Mouse (Mus musculus) forebrain, embryonic 14.5 days (tissue): ENCODE results near the gene Zfp384. TPM values are rescaled to one million over a fixed set of nuclear protein-coding genes. Genes with fewer than 3 reads are reported as not detected.
"Not testable (repeated sequence)": the region's sequence is repeated elsewhere in the genome, so short reads cannot be mapped to it uniquely, and the experiment has no call there.

ENCODE experiments used
- ATAC-seq: fragments of 200-750 bp; cut with Nextera tagmentation; 2 replicates; pipeline ENCODE4 v1.8.0; 2017; ENCODE audit warnings: mild to moderate bottlenecking, moderate library complexity
- DNase-seq: peaks from one replicate; pipeline ENCODE4 v3.0.0-alpha.2; 2015; ENCODE audit warnings: low spot score
- H3K27ac ChIP-seq: fragments of 300-500 bp; sonication (generic); 2 replicates; pipeline ENCODE4 v1.5.1; 2014; ENCODE audit warnings: low read depth, mild to moderate bottlenecking, control low read depth, low read length, moderate library complexity
- H3K27me3 ChIP-seq: fragments of 300-500 bp; sonication (generic); replicated peaks from 2 replicates; pipeline ENCODE4 v1.6.1; 2014; ENCODE audit warnings: low read length, control low read depth, mixed read lengths; ENCODE audit not compliant: control insufficient read depth, insufficient read depth
- H3K36me3 ChIP-seq: fragments of 300-500 bp; sonication (generic); 2 replicates; pipeline ENCODE4 v1.6.1; 2014; ENCODE audit warnings: low read length, control low read depth; ENCODE audit not compliant: control insufficient read depth, insufficient read depth
- H3K4me1 ChIP-seq: fragments of 300-500 bp; sonication (generic); 2 replicates; pipeline ENCODE4 v1.6.1; 2014; ENCODE audit warnings: antibody characterized with exemption, low read length, control low read depth; ENCODE audit not compliant: control insufficient read depth, insufficient read depth
- H3K4me2 ChIP-seq: fragments of 300-500 bp; sonication (generic); 2 replicates; pipeline ENCODE4 v1.6.1; 2014; ENCODE audit warnings: mild to moderate bottlenecking, control low read depth, low read length
- H3K4me3 ChIP-seq: fragments of 300-500 bp; sonication (generic); 2 replicates; pipeline ENCODE4 v1.5.1; 2014; ENCODE audit warnings: low read depth, low read length, control low read depth
- H3K9ac ChIP-seq: fragments of 300-500 bp; sonication (generic); 2 replicates; pipeline ENCODE4 v1.6.1; 2014; ENCODE audit warnings: mild to moderate bottlenecking, low read length, control low read depth, moderate library complexity
- H3K9me3 ChIP-seq: fragments of 300-500 bp; sonication (generic); replicated peaks from 2 replicates; pipeline ENCODE4 v1.6.1; 2016; ENCODE audit warnings: low read length, control low read depth, mixed read lengths; ENCODE audit not compliant: control insufficient read depth
- WGBS: fragments of 180-500 bp; shearing (Covaris S2); extraction: QIAGEN DNeasy Blood & Tissue Kit; methylation state at CpG from one replicate; pipeline ENCODE4 v1.1.7; 2014; 5-methylcytosine and 5-hydroxymethylcytosine counted together
- polyA plus RNA-seq: library from polyadenylated mRNA; unstranded; fragments of >200 nt; fragmentation: Nextera tagmentation; extraction: Ambion mirVana; gene quantifications from 2 replicates; pipeline ENCODE4 v1.2.1, GENCODE M21; 2014

The Zfp384 gene
- polyA plus RNA-seq, 1 experiment from 2014 or later, result 8.4 TPM

DNA sequence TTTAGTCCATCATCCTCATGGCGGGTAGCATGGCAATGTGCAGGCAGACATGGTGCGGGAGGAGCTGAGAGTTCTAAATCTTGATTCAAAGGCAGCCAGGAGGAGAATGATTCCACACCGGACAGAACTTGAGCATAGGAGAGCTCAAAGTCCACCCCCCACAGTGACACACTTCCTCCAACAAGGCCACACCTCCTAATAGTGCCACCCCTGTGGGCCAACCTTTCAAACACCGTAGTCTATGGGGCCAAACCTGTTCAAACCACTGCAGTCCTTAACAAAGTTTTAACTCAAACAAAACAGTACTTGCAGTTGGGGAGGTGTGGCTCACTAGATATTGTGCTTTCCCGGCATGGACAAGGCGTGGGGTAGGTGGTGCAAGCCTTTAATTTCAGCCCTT, 55.0 kb downstream of the Zfp384 start:
- H3K4me2 ChIP-seq, result no peak overlapping the region
- H3K9ac ChIP-seq, result no peak overlapping the region
- no peak for DNase-seq
- no peaks in the 10 kb centered on the region for H3K9me3 ChIP-seq
- ATAC-seq, result no peak
- no peaks in the 10 kb centered on the region for H3K4me1 ChIP-seq
- H3K36me3 ChIP-seq, result no peaks in the 10 kb centered on the region
- no peaks in the 10 kb centered on the region for H3K27me3 ChIP-seq
- no peak overlapping the region for H3K4me3 ChIP-seq
- H3K27ac ChIP-seq, result no peak overlapping the region
- WGBS, result 85% methylated on average over 6 of the region's 6 CpGs

DNA sequence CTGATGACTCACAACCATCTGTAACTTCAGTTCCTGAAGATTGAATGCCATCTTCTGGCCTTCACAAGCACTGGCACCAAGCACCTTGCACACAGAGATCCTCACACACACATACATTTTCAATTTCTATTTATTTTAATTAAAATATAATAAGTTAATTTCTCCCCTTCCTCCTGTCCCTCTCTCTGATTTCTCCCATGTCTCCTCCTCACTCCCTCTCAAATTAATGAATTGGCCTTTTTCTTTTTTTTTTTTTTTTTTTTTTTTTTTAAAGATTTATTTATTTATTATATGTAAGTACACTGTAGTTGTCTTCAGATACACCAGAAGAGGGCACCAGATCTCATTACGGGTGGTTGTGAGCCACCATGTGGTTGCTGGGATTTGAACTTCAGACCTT, 56.3 kb downstream of the Zfp384 start:
- not testable (repeated sequence) for H3K27ac ChIP-seq, H3K4me3 ChIP-seq, H3K27me3 ChIP-seq, H3K9me3 ChIP-seq, H3K9ac ChIP-seq, DNase-seq, H3K4me1 ChIP-seq, H3K36me3 ChIP-seq, H3K4me2 ChIP-seq, ATAC-seq
- no CpG with 5 or more reads among the region's 1 CpGs for WGBS

DNA sequence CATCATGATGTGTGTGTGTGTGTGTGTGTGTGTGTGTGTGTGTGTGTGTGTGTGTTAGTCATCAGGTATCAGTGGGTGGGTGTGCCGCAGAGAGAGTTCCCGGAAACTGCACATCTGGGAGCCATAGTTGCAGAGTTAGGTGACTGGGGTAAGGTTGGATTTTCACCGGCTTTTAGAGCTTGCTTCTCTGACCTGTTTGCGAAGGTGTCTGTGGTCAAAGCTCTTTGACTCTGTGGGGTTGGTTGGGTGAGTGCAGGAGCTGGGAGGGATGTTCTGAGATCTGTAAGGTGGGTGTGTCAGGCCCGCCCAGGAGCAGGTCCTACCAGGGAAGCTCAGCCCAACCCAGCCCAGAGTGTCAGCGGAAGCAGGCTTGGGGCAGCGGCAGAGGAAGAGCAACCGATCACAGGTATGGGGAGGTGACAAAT, 58.6 kb downstream of the Zfp384 start, which contains the start of gene Lpar5:
Gene Lpar5 (plus strand): TSS at position 350 of the 425 bp plus-strand sequence.
- 67% methylated on average over 8 of the region's 8 CpGs for WGBS
- no peak within 1 kb of the TSS for H3K9ac ChIP-seq
- H3K27me3 ChIP-seq, result no peaks in the 10 kb centered on the region
- H3K4me1 ChIP-seq, result peaks cover 6% of the 10 kb centered on the region; the same call in 1 of the 2 replicates
- DNase-seq, result no peak
- H3K4me2 ChIP-seq, result no peak within 1 kb of the TSS
- no peaks in the 10 kb centered on the region for H3K9me3 ChIP-seq
- ATAC-seq, result no peak
- no peaks in the 10 kb centered on the region for H3K36me3 ChIP-seq
- H3K4me3 ChIP-seq, result no peak within 1 kb of the TSS
- H3K27ac ChIP-seq, result no peak within 1 kb of the TSS

DNA sequence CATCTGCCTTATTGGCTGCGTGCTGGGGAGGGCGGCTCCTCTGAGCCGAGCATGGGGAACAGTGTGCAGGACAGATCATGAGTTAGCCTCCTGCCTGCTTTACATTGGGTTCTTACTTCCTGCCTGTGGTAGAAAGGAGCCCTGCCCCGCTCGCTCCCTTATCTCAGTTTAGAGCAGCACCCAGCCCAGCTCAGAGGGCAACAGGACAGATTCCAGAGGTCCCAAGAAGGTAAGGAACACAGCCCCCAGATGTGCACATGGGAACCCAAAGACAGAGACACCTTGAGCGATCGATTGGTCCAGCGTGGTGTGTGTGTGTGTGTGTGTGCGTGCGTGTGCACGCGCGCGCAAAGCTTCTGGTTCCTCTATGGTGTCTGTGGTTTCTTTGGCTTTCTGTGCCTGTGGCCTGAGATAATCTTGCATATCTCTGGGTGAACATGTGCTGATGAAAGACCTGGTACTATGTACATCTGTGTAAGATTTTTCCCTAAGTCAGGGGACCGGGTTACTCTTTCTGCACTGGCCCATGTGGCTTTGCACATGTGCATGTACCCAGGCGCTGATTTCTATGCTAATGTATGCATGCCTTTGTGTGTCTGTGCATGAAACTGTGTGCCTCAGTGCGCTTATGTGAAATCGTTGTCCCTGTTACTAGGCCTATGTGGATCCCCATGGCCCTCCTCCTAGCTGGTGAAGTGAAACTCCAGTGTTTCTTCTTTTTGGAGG, 62.4 kb downstream of the Zfp384 start:
- no peaks in the 10 kb centered on the region for H3K9me3 ChIP-seq
- WGBS, result 66% methylated on average over 18 of the region's 18 CpGs
- H3K27ac ChIP-seq, result peak overlapping the region; percentile 97
- H3K27me3 ChIP-seq, result no peaks in the 10 kb centered on the region
- ATAC-seq (peak; percentile 95), DNase-seq (peak; percentile 88)
- H3K36me3 ChIP-seq, result no peaks in the 10 kb centered on the region
- H3K9ac ChIP-seq, result peak overlapping the region; percentile 32; the same call in 1 of the 2 replicates
- H3K4me2 ChIP-seq, result peak overlapping the region; percentile 32
- H3K4me1 ChIP-seq, result peaks cover 6% of the 10 kb centered on the region; the same call in 1 of the 2 replicates
- no peak overlapping the region for H3K4me3 ChIP-seq

GRCm38 (mm10) chr6:125071896-125072279, 62.9 kb downstream of the Zfp384 start:
- H3K4me2 ChIP-seq, result peak overlapping the region; percentile 32
- H3K27ac ChIP-seq, result peak overlapping the region; percentile 97
- no peaks in the 10 kb centered on the region for H3K27me3 ChIP-seq
- no peak overlapping the region for H3K4me3 ChIP-seq
- ATAC-seq (peak; percentile 95), DNase-seq (peak; percentile 95)
- WGBS, result 7% methylated on average over 2 of the region's 2 CpGs
- H3K9me3 ChIP-seq, result no peaks in the 10 kb centered on the region
- peak overlapping the region; percentile 32; the same call in 1 of the 2 replicates for H3K9ac ChIP-seq
- no peaks in the 10 kb centered on the region for H3K36me3 ChIP-seq
- H3K4me1 ChIP-seq, result peaks cover 6% of the 10 kb centered on the region; the same call in 1 of the 2 replicates

GRCm38 (mm10) chr6:125073825-125074224, 64.9 kb downstream of the Zfp384 start:
- Histone ChIP-seq H3K9ac (no peak overlapping the region), H3K36me3 (no peaks in the 10 kb centered on the region), H3K27ac (no peak overlapping the region), H3K4me1 (peaks cover 6% of the 10 kb centered on the region; the same call in 1 of the 2 replicates), H3K4me3 (no peak overlapping the region), H3K27me3 (no peaks in the 10 kb centered on the region), H3K9me3 (no peaks in the 10 kb centered on the region), H3K4me2 (no peak overlapping the region)
- ATAC-seq (no peak), DNase-seq (no peak)
- 64% methylated on average over 8 of the region's 8 CpGs for WGBS

DNA sequence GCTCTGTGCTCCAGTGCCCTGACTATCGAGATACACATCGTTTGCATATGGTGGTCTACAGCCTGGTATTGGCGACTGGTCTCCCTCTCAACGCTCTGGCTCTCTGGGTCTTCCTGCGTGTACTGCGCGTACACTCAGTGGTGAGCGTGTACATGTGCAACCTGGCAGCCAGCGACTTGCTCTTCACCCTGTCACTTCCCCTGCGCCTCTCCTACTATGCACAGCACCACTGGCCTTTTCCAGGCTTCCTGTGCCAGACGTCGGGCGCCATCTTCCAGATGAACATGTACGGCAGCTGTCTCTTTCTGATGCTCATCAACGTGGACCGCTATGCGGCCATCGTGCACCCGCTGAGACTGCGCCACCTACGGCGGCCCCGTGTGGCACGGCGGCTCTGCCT, 72.4 kb downstream of the Zfp384 start:
- Histone ChIP-seq H3K9me3 (no peaks in the 10 kb centered on the region), H3K27ac (peak overlapping the region; percentile 87), H3K36me3 (no peaks in the 10 kb centered on the region), H3K27me3 (no peaks in the 10 kb centered on the region), H3K9ac (peak overlapping the region; percentile 70), H3K4me2 (peak overlapping the region; percentile 77), H3K4me1 (no peaks in the 10 kb centered on the region; the same call in 1 of the 2 replicates), H3K4me3 (peak overlapping the region; percentile 34)
- ATAC-seq (no peak; the same call in 1 of the 2 replicates), DNase-seq (no peak)
- 25% methylated on average over 25 of the region's 25 CpGs for WGBS

- ATAC-seq, result peak; percentile 94
- DNase-seq, result peak; percentile 98
Observed at GRCm38 (mm10) chr6:125081797-125082560, 73.0 kb downstream of the Zfp384 start.

More at GRCm38 (mm10) chr6:125081797-125082560, 73.0 kb downstream of the Zfp384 start:
- Histone ChIP-seq H3K9ac (peak overlapping the region; percentile 70), H3K4me3 (peak overlapping the region; percentile 34), H3K9me3 (no peaks in the 10 kb centered on the region), H3K4me2 (peak overlapping the region; percentile 77), H3K36me3 (no peaks in the 10 kb centered on the region), H3K27me3 (no peaks in the 10 kb centered on the region), H3K4me1 (no peaks in the 10 kb centered on the region; the same call in 1 of the 2 replicates), H3K27ac (peak overlapping the region; percentile 87)
- WGBS, result 22% methylated on average over 45 of the region's 45 CpGs
